Mouse (Mus musculus) ES-Bruce4 (cell line): Measurements from ENCODE around the gene Arhgef25.

Source experiments
- CTCF ChIP-seq: IDR thresholded peaks from one replicate; pipeline ENCODE4 v1.8.1; 2011; ENCODE audit warnings: low read depth, low read length
- EP300 ChIP-seq: IDR thresholded peaks from 2 replicates; pipeline ENCODE4 v1.6.1; 2011; ENCODE audit warnings: low read depth, low read length; ENCODE audit not compliant: insufficient read depth
- POLR2A ChIP-seq: IDR thresholded peaks from one replicate; pipeline ENCODE4 v1.8.1; 2011; ENCODE audit warnings: low read length; ENCODE audit not compliant: insufficient read depth

GRCm38 (mm10) chr10:127167614-127168192 lies 22.2 kb downstream of the Arhgef25 start:
- TF ChIP-seq CTCF, result no peak
- TF ChIP-seq POLR2A, result no peak
- TF ChIP-seq EP300, result no peak
